Mouse (Mus musculus): ENCODE measurements at regions not wholly inside any gene's neighbourhood (a gene's known extent, or its start where the extent isn't known, plus 50 kb on each side); places are given as distances from the start of the nearest gene placed in this dataset.

DNA sequence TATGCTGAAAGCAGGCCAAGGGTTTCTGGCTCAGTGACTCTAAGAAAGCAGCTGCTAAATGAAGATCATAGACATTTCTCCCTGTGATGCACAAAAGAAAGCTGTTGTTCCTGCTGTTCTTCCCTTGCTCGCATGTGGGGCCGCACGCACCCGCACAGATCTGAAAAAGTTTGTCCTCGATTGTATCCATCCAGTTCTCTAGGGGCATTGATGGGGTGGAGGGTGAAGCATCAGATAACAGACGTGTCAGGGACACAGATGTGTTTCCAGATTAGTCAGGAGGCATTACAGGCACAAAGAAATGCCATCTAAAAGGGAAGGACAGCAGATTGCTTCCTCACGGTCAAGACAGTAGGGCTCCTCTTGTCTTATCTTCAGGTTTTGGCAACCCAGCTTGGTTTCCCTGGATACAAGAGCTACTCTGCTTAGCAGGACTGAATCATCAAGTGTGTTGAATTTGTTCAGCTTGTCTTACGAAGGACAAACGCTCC, 2001.3 kb downstream of the Pcdh9 start:
- DNase-seq (ENCODE audit: low spot score) = peak; percentile 9

DNA sequence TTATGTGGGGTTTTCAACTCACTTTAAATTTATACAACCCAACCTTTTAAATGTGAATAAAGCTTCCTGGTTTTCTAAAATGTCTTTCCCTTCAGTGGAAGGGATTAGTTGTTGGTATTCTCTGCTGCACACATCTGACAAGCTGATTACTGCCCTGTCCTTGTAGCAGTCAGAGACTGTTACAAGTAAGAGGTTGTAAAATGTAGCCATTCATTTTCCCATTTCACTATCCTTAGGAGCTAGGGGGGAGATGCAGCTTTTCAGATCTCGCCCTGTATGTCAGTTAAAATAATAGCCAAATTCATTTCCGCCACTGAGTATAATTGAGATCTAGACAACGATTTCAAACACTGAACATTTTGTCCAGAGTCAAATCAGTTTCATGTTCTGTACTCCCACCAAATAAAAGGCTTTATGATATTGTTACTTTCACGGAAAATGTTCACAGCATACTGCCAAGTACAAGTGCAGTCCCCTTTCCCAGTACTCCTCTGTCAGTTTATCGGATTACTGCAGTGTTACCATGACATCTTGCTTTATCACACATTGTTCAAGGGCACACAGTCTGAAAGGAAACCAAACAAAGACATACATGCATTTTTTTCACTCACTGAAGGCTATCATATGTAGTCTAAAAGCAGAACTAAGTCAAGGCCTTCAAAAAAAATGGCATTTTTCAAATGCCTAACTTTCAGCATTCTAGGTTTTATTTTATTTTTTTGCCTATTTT, 2024.4 kb downstream of the Pcdh9 start:
- no peak for DNase-seq (ENCODE audit: low spot score)

DNA sequence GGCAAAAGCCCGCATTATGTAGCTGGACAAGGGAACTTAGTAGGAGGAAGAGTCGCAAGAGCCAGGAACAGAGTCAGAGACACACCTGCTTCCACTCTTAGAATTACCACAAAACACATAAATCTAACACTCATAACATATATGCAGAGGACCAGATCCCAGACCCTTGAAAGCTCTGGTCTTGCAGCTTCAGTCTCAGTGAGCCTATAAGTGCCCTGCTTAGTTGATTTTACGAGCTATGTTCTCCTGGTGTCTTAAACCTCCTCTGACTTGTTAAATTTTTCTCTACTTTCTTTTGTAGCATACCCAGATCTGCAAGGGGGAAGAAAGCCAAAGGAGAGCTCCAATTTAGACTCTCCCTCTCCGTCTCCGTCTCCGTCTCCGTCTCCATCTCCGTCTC, 2038.2 kb downstream of the Pcdh9 start:
- DNase-seq (ENCODE audit: low spot score) = no peak

Measured in layer of hippocampus, adult 9-10 months (tissue).